Mouse (Mus musculus): ENCODE measurements around the gene Nosip. TPM values are rescaled to one million over a fixed set of nuclear protein-coding genes. Genes with fewer than 3 reads are reported as not detected.
"Not testable (repeated sequence)": the region's sequence is repeated elsewhere in the genome, so short reads cannot be mapped to it uniquely, and the experiment has no call there.

The Nosip gene
- 55.9 and 60.0 TPM in 2 replicates for polyA plus RNA-seq (2016; fragmentation: Nextera tagmentation; extraction: Ambion mirVana)

DNA sequence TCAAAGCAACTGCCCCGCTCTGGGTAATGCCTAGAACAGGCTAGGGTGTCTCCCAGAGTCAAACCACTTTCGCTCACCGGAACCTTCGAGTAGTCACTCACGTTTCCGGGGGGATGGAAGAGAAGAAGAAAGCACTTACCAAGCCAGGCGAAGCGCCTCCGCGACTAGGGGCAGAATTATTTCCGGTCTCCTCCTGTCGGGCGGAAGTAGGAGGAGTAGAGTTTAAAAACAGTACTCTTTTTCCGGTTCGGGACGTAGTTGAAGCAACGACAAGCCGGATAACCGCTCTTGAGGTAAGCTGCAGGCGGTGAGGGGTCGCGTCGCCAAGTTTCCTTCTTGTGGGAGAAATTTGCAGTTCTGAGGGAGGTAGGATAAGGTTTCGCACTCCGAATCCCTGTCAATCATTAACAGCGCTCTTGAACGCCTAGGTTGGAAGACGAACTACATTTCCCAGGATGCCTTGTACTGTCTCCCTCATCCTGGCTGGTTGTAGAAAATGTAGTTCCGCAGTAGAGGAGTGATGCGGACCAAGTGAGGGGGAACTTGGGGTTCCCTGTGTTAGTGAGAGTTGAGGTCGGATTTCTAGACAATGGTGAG is at the start of gene Nosip, which contains the start of gene Prrg2:
Gene Nosip (plus strand): TSS at position 191 of the 597 bp plus-strand sequence.
Gene Prrg2 (minus strand): TSS at position 439 of the 597 bp plus-strand sequence.
- Histone ChIP-seq H3K4me1 (peaks cover 28% of the 10 kb centered on the region), H3K9ac (peak within 1 kb of the TSS; percentile 65), H3K4me3 (peak within 1 kb of the TSS; percentile 51), H3K27me3 (no peaks in the 10 kb centered on the region), H3K36me3 (no peaks in the 10 kb centered on the region), H3K9me3 (replicated peaks) (no peaks in the 10 kb centered on the region), H3K4me2 (replicated peaks) (peak within 1 kb of the TSS; percentile 74), H3K27ac (peak within 1 kb of the TSS; percentile 83)
- peak; percentile 91 for ATAC-seq (ENCODE audit: low FRiP score)
- 0% methylated on average over 31 of the region's 31 CpGs for WGBS

DNA sequence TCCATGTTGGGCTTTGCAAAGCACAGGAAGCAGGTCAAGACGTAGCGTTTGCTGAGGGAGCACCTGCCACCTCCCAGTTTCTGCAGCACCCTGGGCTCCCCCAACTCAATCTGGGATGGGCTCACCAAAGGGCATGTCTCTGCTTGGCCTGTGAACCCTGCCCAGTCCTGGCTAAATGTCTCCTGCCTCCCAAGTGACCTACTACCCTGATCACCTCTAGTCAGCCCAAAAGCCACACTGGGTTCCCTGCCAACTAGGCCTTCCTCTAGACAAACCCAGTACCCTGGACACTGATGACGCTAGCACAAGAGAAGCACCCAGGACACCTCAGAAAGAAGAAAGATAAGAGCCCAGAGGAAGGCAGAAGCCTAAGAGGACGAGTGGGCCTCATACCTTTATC is 49.4 kb upstream of the Nosip start:
- Histone ChIP-seq H3K36me3 (peaks cover 51% of the 10 kb centered on the region), H3K27ac (no peak overlapping the region), H3K4me3 (no peak overlapping the region), H3K27me3 (no peaks in the 10 kb centered on the region), H3K9ac (peak overlapping the region; percentile 18; the same call in 1 of the 2 replicates), H3K9me3 (replicated peaks) (no peaks in the 10 kb centered on the region), H3K4me1 (peaks cover 26% of the 10 kb centered on the region), H3K4me2 (replicated peaks) (no peak overlapping the region)
- no peak for ATAC-seq (ENCODE audit: low FRiP score)
- 89% methylated on average over 4 of the region's 4 CpGs for WGBS

DNA sequence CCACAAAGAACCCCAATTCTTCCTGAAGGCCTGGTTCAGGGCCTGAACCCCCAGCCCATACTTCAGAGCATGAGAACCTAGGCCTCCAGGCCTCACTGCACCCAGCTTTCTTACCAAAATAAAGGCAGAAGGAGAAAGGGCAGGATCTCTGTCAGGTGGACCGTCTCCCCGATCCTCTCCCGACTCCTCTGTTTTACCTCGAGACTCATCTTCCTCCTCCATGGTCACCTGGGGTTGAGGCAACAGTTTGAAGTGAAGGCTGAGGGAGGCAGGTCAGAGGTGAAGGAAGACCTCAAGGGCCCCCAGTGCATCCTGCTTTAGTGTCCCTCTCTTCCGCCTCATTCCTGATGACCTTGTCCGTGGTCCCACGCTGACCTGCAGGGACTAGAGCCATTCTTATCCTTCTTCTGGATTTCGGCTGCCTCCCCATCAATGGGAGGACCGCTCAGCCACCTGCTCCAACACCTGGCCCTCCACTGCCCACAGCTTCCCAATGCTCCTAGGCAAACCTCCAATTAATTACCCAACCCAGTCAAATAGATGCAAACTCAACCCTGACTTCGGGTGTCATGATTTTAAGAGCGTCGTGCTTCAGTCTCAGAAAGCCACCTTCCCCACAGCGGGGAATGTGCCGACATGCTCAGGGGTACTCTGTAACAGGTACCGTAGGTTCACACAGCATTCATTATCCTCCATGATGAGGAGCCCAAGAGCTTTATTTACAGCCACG is 48.7 kb upstream of the Nosip start:
- no peaks in the 10 kb centered on the region for H3K9me3 ChIP-seq (replicated peaks)
- H3K36me3 ChIP-seq = peaks cover 44% of the 10 kb centered on the region
- H3K9ac ChIP-seq = no peak overlapping the region
- no peaks in the 10 kb centered on the region for H3K27me3 ChIP-seq
- no peak overlapping the region for H3K4me2 ChIP-seq (replicated peaks)
- H3K4me1 ChIP-seq = peaks cover 31% of the 10 kb centered on the region
- no peak for ATAC-seq (ENCODE audit: low FRiP score)
- 97% methylated on average over 16 of the region's 16 CpGs for WGBS
- no peak overlapping the region for H3K27ac ChIP-seq
- H3K4me3 ChIP-seq = no peak overlapping the region

DNA sequence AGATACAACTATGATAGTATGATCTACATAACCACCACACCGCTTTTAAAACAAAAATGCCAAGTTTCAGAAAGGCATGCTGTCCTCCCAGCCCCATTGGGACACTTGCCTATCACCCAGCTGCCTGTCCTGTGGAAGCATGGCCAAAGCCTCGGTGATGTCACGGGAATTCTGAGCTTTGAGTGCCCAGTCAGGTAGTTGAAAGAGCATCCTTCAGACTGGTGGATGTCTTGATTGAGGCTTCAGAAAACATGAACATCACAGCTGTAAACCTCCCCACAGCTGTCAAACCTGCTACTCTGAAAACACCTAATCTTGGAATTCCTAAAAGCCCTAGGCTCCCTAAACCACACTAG is 48.2 kb upstream of the Nosip start:
- no peak overlapping the region for H3K4me3 ChIP-seq
- H3K4me1 ChIP-seq = peaks cover 33% of the 10 kb centered on the region
- no peak overlapping the region for H3K9ac ChIP-seq
- 96% methylated on average over 3 of the region's 3 CpGs for WGBS
- no peak overlapping the region for H3K27ac ChIP-seq
- no peak for ATAC-seq (ENCODE audit: low FRiP score)
- H3K36me3 ChIP-seq = peaks cover 40% of the 10 kb centered on the region
- H3K27me3 ChIP-seq = no peaks in the 10 kb centered on the region
- 0 out of 2 replicates have a peak overlapping the region, but pooled peaks have one; percentile 86 for H3K4me2 ChIP-seq (replicated peaks)
- no peaks in the 10 kb centered on the region for H3K9me3 ChIP-seq (replicated peaks)

DNA sequence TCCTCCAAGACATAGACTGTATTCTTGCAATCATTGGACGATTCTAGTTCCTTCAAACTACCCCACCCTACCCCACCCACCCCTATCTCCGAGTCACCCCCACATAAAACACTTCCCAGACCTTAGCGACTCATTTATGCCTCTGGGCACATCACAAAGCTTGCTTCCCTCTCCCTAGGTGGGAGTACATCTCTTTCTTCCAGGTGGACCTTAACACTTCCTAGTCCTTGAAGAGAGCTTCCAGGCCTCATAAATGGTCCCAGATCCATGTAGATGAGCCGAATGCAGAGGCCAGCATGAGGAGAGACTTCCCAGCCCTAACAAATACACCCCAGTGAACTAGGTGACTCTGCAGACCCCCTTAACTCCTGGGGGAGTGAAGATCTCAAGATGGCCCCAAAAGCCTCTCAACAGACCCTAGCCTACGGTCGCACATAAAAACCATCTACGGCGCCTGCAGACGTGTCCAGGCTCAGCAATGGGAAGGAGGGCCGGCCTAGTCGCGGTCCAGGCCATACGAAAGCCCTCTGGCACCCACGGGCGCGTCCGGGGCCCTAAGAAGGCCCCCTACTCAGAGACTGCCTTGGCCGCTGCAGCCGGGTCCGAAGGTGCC is 46.8 kb upstream of the Nosip start:
- H3K27me3 ChIP-seq = 0 out of 2 replicates have a peak, but pooled peaks cover 3% of the 10 kb centered on the region
- H3K27ac ChIP-seq = peak overlapping the region; percentile 87
- ATAC-seq (ENCODE audit: low FRiP score) = no peak
- H3K4me2 ChIP-seq (replicated peaks) = peak overlapping the region; percentile 86
- no peaks in the 10 kb centered on the region for H3K9me3 ChIP-seq (replicated peaks)
- H3K36me3 ChIP-seq = peaks cover 26% of the 10 kb centered on the region
- peaks cover 34% of the 10 kb centered on the region for H3K4me1 ChIP-seq
- WGBS = 1% methylated on average over 20 of the region's 20 CpGs
- H3K9ac ChIP-seq = peak overlapping the region; percentile 97
- peak overlapping the region; percentile 93 for H3K4me3 ChIP-seq

DNA sequence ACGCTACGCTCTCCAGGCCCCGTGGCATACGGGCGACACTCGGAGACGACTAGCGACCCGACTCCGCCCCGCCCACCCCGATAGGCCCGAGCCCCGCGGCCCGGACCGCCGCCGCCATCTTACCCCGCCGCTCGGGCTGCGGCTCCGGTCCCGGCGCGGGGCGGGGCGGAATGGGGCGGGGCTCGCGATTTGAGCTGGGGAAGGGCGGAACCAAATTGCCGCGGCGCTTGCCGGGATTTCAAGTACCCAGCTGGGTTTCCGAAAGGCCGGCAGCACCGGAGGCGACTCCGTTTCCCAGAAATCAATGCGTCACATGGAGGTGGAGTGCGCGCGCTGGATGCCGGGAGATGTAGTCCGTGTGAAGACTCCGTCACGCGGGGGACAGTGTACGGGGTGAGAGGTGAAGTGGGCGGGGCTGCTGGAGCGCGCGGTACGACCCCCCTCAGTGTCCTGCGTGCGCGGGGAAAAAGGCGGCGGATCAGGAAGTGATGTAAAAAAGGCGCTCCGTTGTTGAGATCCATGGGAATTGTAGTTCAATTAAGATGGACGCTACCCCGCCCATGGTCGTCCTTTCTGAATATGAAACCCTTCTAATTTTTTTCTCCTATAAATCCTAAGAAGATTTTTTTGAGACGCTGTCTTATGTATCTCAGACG is 46.1 kb upstream of the Nosip start, which contains the start of gene Scaf1:
Gene Scaf1 (minus strand): TSS at position 407 of the 656 bp plus-strand sequence.
- H3K4me3 ChIP-seq = peak within 1 kb of the TSS; percentile 93
- WGBS = under 1% methylated on average over 66 of the region's 69 CpGs
- H3K9me3 ChIP-seq (replicated peaks) = no peaks in the 10 kb centered on the region
- H3K36me3 ChIP-seq = peaks cover 24% of the 10 kb centered on the region
- 0 out of 2 replicates have a peak, but pooled peaks cover 3% of the 10 kb centered on the region for H3K27me3 ChIP-seq
- peak within 1 kb of the TSS; percentile 86 for H3K4me2 ChIP-seq (replicated peaks)
- peak; percentile 94 for ATAC-seq (ENCODE audit: low FRiP score)
- peak within 1 kb of the TSS; percentile 87 for H3K27ac ChIP-seq
- H3K9ac ChIP-seq = peak within 1 kb of the TSS; percentile 97
- H3K4me1 ChIP-seq = peaks cover 34% of the 10 kb centered on the region

DNA sequence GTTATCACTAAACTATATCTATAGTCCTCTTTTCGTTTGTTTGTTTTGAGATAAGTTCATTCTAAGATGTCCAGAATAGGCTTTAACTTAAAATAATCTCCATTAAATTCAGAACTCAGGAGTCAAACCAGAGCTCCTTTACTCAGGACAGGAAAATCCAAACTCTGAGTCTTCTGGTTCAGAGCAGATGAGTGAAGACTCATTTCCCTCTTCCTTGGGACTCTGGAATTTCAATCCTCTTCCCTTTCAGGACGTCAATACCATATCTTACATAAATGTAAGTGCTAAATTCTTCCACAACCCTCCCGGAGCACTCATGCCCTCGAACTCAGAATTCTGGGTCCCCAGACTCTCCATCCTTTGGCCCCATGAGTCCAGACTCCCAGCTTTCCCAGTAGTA is 45.5 kb upstream of the Nosip start:
- ATAC-seq (ENCODE audit: low FRiP score) = no peak; the same call in 1 of the 2 replicates
- peak overlapping the region; percentile 85 for H3K27ac ChIP-seq
- peak overlapping the region; percentile 51 for H3K9ac ChIP-seq
- H3K4me3 ChIP-seq = peak overlapping the region; percentile 93
- 0 out of 2 replicates have a peak, but pooled peaks cover 3% of the 10 kb centered on the region for H3K27me3 ChIP-seq
- no peaks in the 10 kb centered on the region for H3K9me3 ChIP-seq (replicated peaks)
- peaks cover 34% of the 10 kb centered on the region for H3K4me1 ChIP-seq
- peak overlapping the region; percentile 86 for H3K4me2 ChIP-seq (replicated peaks)
- 3% methylated on average over 4 of the region's 4 CpGs for WGBS
- H3K36me3 ChIP-seq = peaks cover 17% of the 10 kb centered on the region

DNA sequence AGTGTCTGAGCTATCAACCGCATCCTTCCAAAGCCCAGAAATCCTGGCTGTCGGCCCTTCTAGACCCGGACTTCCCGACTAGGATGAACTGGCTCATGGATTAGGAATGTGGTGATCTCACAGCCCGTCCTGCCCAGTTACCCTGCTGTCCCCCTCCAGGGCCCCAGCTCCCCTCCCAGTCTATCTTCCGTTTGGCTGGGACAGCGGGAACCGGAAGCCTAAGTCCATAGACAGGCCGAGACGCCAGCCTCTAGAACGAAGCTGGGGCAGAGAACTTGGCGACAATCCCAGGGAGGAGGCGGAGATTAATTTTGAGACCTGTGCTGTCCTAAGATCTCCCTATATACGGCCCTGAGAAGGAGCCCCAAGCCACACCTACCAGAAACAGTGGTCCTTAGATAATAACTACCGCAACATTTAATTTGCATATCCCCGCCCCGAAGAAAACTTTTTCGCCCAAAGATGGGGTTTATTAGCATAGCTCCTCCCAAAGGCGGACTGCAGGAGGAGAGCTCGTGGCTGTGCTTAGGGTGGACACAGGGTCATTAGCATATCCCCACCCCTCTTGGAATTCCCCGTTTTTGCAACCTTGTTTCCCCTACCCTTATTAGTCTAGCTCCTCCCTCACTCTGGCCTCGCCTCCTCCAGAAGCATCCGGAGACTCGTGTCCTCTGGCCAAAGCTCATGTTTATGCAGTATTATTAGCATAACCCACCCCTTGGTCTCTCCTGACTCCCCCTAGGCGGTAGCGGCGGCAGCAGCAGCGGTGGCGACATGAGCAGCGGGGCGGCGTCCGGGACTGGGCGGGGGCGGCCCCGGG is 44.8 kb upstream of the Nosip start, which contains the start of gene Rras:
Gene Rras (plus strand): TSS at position 720 of the 820 bp plus-strand sequence.
- Histone ChIP-seq H3K4me2 (replicated peaks) (peak within 1 kb of the TSS; percentile 86), H3K9me3 (replicated peaks) (no peaks in the 10 kb centered on the region), H3K4me3 (peak within 1 kb of the TSS; percentile 93), H3K27me3 (0 out of 2 replicates have a peak, but pooled peaks cover 3% of the 10 kb centered on the region), H3K4me1 (peaks cover 34% of the 10 kb centered on the region), H3K9ac (peak within 1 kb of the TSS; percentile 69), H3K36me3 (peaks cover 10% of the 10 kb centered on the region), H3K27ac (peak within 1 kb of the TSS; percentile 85)
- ATAC-seq (ENCODE audit: low FRiP score) = peak; percentile 77
- under 1% methylated on average over 35 of the region's 36 CpGs for whole genome bisulfite sequencing

DNA sequence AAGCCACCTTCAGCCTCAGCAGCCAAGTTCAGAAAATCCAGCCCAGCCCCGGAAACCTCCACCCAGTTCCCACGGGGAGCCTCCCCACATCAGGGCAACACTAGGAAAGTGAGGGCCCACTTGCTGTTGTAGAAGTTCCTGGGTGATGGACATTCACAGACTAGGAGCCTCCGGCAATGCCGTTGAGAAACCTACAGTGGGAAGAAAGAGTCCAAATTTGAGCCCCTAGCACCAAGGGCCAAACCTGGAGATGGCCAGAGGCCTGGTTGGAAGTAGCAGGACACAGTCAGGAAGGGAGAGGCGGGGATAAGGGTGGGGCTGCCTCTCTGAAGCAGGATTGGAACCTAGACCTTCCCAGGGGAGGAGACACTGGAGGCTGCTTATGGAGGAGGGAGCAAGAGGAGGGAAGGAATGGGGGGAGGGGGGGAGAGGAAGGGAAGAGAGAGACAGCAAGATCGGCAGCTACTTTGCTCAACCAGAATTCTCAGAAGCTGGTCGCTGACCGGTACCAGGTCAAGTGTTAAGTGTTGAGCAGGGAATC is 43.1 kb upstream of the Nosip start:
- Histone ChIP-seq H3K9ac (no peak overlapping the region), H3K9me3 (replicated peaks) (no peaks in the 10 kb centered on the region), H3K4me2 (replicated peaks) (peak overlapping the region; percentile 86; the same call in 1 of the 2 replicates), H3K4me3 (no peak overlapping the region), H3K36me3 (no peaks in the 10 kb centered on the region), H3K27ac (no peak overlapping the region), H3K27me3 (0 out of 2 replicates have a peak, but pooled peaks cover 3% of the 10 kb centered on the region), H3K4me1 (peaks cover 30% of the 10 kb centered on the region)
- no peak for ATAC-seq (ENCODE audit: low FRiP score)
- WGBS = 44% methylated on average over 8 of the region's 8 CpGs

DNA sequence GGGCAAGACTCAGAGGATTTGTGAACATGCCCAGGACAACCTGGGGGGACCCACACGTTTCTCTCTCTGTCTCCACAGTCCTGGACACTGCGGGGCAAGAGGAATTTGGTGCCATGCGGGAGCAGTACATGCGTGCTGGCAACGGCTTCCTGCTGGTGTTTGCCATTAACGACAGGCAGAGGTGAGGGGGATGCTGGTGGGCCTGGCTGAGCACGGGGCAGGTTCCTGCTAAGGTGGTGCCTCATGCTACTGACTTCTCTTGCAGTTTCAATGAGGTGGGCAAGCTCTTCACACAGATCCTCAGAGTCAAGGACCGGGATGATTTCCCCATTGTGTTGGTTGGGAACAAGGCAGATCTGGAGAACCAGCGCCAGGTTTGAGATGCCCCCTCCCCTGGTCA is 42.0 kb upstream of the Nosip start:
- 79% methylated on average over 9 of the region's 9 CpGs for WGBS
- H3K36me3 ChIP-seq = no peaks in the 10 kb centered on the region
- no peak overlapping the region for H3K27ac ChIP-seq
- H3K9ac ChIP-seq = no peak overlapping the region; the same call in 1 of the 2 replicates
- H3K9me3 ChIP-seq (replicated peaks) = no peaks in the 10 kb centered on the region
- no peak for ATAC-seq (ENCODE audit: low FRiP score)
- H3K4me1 ChIP-seq = peaks cover 20% of the 10 kb centered on the region
- no peak overlapping the region for H3K4me2 ChIP-seq (replicated peaks)
- H3K27me3 ChIP-seq = 0 out of 2 replicates have a peak, but pooled peaks cover 3% of the 10 kb centered on the region
- H3K4me3 ChIP-seq = no peak overlapping the region

DNA sequence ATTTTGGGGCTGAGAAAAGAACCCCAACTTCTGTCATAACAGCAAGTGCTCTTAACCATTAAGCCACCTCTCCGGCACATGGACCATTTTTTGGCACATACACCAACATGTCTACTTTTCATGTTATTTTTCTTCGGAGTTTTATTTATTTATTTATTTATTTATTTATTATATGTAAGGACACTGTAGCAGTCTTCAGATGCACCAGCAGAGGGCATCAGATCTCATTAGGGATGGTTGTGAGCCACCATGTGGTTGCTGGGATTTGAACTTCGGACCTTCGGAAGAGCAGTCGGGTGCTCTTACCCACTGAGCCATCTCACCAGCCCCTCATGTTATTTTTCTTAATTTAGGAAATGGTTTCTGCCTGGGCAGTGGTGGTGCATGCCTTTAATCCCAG is 38.5 kb upstream of the Nosip start:
- H3K27ac ChIP-seq; H3K9me3 ChIP-seq (replicated peaks); H3K4me3 ChIP-seq; H3K27me3 ChIP-seq; H3K4me2 ChIP-seq (replicated peaks); H3K9ac ChIP-seq; ATAC-seq (ENCODE audit: low FRiP score): not testable (repeated sequence)
- Histone ChIP-seq H3K36me3 (peaks cover 22% of the 10 kb centered on the region), H3K4me1 (peaks cover 15% of the 10 kb centered on the region)
- WGBS = 84% methylated on average over 5 of the region's 5 CpGs

All from hindbrain, embryonic 12.5 days (tissue).